Mouse (Mus musculus) E14TG2a.4 (cell line): ENCODE data around the gene Nab1.
"Not testable (repeated sequence)": the region's sequence is repeated elsewhere in the genome, so short reads cannot be mapped to it uniquely, and the experiment has no call there.

ENCODE experiments used
- H3K27me3 ChIP-seq: 2 replicates; pipeline ENCODE4 v1.6.1; 2014; ENCODE audit warnings: low read length, control low read depth; ENCODE audit not compliant: insufficient read depth
- H3K36me3 ChIP-seq: 2 replicates; pipeline ENCODE4 v1.6.1; 2014; ENCODE audit warnings: low read length, control low read depth; ENCODE audit not compliant: insufficient read depth
- H3K4me1 ChIP-seq: replicated peaks from 2 replicates; pipeline ENCODE4 v1.6.1; 2014; ENCODE audit warnings: low read depth, low read length, control low read depth
- H3K4me3 ChIP-seq: replicated peaks from 2 replicates; pipeline ENCODE4 v1.5.1; 2014; ENCODE audit warnings: mild to moderate bottlenecking, low read length
- H3K9me3 ChIP-seq: 2 replicates; pipeline ENCODE4 v1.6.1; 2014; ENCODE audit warnings: low read length, control low read depth
- CTCF ChIP-seq: conservative IDR thresholded peaks from 2 replicates; pipeline ENCODE4 v1.5.1; 2014; ENCODE audit warnings: low read length
- NANOG ChIP-seq: IDR thresholded peaks from 2 replicates; pipeline ENCODE4 v1.6.1; 2014; ENCODE audit warnings: borderline replicate concordance, low read length, mixed read lengths
- POU5F1 ChIP-seq: IDR thresholded peaks from 2 replicates; pipeline ENCODE4 v1.6.1; 2014; ENCODE audit warnings: low read length, borderline replicate concordance

The Nab1 gene

DNA sequence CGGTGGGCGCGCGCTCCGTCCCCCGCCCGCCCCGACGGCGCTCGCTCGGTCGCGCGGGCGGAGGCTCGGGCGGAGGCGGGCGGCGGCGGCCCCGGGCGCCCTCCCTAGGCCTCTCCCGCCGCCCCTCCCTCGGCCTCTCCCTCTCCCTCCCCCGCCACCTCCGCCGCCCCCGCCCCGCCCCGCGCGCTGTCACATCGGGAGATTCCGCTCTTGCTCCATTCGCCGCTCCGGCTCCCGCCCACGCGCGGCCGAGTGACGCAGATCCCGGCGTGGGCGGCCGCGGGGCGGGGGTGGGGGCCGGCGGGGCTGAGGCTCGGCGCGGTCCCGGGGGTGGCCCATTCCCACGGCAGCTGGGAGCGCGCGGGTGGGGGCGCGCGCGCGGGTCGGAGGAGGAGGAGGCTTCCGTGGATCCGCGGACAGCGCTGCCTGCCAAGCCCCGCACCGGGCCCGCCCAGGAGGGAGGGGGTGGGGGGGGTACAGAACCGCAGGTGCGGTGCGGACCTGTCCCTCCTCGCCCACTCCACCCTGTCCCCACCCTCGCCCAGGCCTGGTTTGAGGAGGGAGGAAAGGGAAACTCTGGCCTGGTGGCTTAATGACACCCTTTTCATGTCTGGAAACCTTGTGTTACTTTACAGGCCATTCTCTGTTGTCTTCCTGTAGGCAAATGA is at the start of gene Nab1:
Gene Nab1, minus strand, starts transcription at position 366 of the 668 bp plus-strand sequence.
- H3K36me3 ChIP-seq: no peaks in the 10 kb centered on the region
- no peaks in the 10 kb centered on the region for H3K9me3 ChIP-seq
- peaks cover 10% of the 10 kb centered on the region for H3K4me1 ChIP-seq
- peaks cover 33% of the 10 kb centered on the region for H3K27me3 ChIP-seq
- no peak for TF ChIP-seq CTCF
- peak within 1 kb of the TSS; percentile 84 for H3K4me3 ChIP-seq

GRCm38 (mm10) chr1:52547451-52547850 is 47.0 kb upstream of the Nab1 start:
- Histone ChIP-seq H3K9me3 (peaks cover 7% of the 10 kb centered on the region), H3K27me3 (no peaks in the 10 kb centered on the region), H3K4me3 (no peak overlapping the region), H3K36me3 (no peaks in the 10 kb centered on the region), H3K4me1 (no peaks in the 10 kb centered on the region)
- TF ChIP-seq NANOG (no peak), CTCF (no peak), POU5F1 (no peak)

- no peak for TF ChIP-seq CTCF
- TF ChIP-seq POU5F1: no peak
- no peak for TF ChIP-seq NANOG
- no peaks in the 10 kb centered on the region for H3K27me3 ChIP-seq
- H3K4me1 ChIP-seq: no peaks in the 10 kb centered on the region
- H3K9me3 ChIP-seq: peaks cover 7% of the 10 kb centered on the region
- no peak overlapping the region for H3K4me3 ChIP-seq
- no peaks in the 10 kb centered on the region for H3K36me3 ChIP-seq
Observed at GRCm38 (mm10) chr1:52546796-52547195, 46.3 kb upstream of the Nab1 start.

DNA sequence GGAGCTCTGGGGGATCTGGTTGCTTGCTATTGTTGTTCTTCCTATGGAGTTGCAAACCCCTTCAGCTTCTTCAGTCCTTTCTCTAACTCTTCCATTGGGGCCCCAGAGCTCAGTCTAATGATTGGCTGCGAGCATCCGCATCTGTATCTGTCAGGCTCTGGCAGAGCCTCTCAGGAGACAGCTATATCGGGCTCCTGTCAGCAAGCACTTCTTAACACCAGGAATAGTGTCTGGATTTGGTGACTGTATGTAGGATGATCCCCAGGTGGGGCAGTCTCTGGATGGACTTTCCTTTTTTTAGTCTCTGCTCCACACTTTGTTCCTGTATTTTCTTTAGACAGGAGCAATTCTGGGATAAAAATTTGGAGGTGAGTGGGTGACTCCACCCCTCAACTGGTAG is 39.6 kb upstream of the Nab1 start:
- not testable (repeated sequence) for H3K4me3 ChIP-seq, H3K9me3 ChIP-seq, H3K4me1 ChIP-seq, H3K36me3 ChIP-seq, H3K27me3 ChIP-seq

DNA sequence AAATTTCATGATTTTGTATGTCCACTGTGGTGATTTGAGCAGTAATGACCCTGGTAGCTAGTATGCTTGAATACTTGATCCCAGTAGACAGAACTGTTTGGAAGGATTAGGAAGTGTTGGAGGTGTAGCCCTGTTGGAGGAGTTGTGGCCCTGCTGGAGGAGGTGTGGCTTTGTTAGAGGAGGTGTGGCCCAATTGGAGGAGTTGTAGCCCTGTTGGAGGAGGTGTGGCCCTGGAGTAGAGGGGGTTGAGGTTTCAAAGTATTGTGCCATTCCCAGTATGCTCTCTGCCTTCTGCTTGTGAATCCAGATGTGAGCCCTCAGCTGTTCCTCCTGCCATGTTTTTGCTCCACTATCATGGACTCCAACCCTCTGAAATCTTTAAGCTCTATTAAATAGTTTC is 29.5 kb upstream of the Nab1 start:
- TF ChIP-seq POU5F1 (no peak), NANOG (no peak), CTCF (no peak)
- no peaks in the 10 kb centered on the region for H3K36me3 ChIP-seq
- H3K4me1 ChIP-seq: peaks cover 3% of the 10 kb centered on the region; the same call in 1 of the 2 replicates
- H3K27me3 ChIP-seq: no peaks in the 10 kb centered on the region
- H3K9me3 ChIP-seq: peaks cover 25% of the 10 kb centered on the region
- H3K4me3 ChIP-seq: no peak overlapping the region

DNA sequence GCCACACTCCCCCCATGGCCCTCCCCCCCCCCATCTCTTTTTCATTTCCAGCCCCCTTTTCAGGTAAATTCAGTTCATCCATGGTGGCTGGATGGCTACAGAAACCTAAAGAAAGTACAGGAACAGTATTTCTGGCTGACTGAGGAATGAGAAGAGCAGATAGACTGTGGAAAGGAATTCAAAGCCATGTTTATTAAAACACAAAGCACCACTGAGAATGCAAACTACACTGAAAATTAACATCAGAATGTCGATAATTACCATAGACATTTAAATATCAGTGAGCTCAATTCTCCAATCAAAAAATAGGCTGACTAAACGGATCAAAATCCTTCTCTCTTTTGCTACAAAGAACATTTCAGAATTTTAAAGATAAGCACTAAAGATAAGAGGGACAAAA is 27.2 kb upstream of the Nab1 start:
- H3K36me3 ChIP-seq: no peaks in the 10 kb centered on the region
- no peaks in the 10 kb centered on the region for H3K27me3 ChIP-seq
- H3K4me1 ChIP-seq: peaks cover 13% of the 10 kb centered on the region
- no peak overlapping the region for H3K4me3 ChIP-seq
- peaks cover 20% of the 10 kb centered on the region for H3K9me3 ChIP-seq
- TF ChIP-seq POU5F1 (no peak), CTCF (no peak), NANOG (no peak)

- Histone ChIP-seq H3K36me3 (no peaks in the 10 kb centered on the region), H3K4me3 (no peak overlapping the region), H3K9me3 (peaks cover 20% of the 10 kb centered on the region), H3K4me1 (peaks cover 13% of the 10 kb centered on the region), H3K27me3 (no peaks in the 10 kb centered on the region)
- TF ChIP-seq NANOG (no peak), CTCF (no peak), POU5F1 (no peak)
Observed at GRCm38 (mm10) chr1:52527252-52527651, 26.8 kb upstream of the Nab1 start.

GRCm38 (mm10) chr1:52524663-52525062 is 24.2 kb upstream of the Nab1 start:
- H3K36me3 ChIP-seq: no peaks in the 10 kb centered on the region
- no peaks in the 10 kb centered on the region for H3K27me3 ChIP-seq
- H3K4me1 ChIP-seq: peaks cover 22% of the 10 kb centered on the region
- TF ChIP-seq POU5F1: no peak
- no peak for TF ChIP-seq NANOG
- TF ChIP-seq CTCF: no peak
- H3K4me3 ChIP-seq: no peak overlapping the region
- peaks cover 20% of the 10 kb centered on the region for H3K9me3 ChIP-seq

- TF ChIP-seq POU5F1: no peak
- TF ChIP-seq CTCF: no peak
- Histone ChIP-seq H3K9me3 (peaks cover 20% of the 10 kb centered on the region), H3K36me3 (no peaks in the 10 kb centered on the region), H3K4me3 (no peak overlapping the region), H3K4me1 (peaks cover 22% of the 10 kb centered on the region), H3K27me3 (no peaks in the 10 kb centered on the region)
Observed at GRCm38 (mm10) chr1:52524150-52524549, 23.7 kb upstream of the Nab1 start.

GRCm38 (mm10) chr1:52521436-52521993 is 21.0 kb upstream of the Nab1 start:
- no peak overlapping the region for H3K4me3 ChIP-seq
- H3K27me3 ChIP-seq: no peaks in the 10 kb centered on the region
- peaks cover 20% of the 10 kb centered on the region for H3K4me1 ChIP-seq
- TF ChIP-seq POU5F1 (no peak), CTCF (no peak), NANOG (no peak)
- peaks cover 18% of the 10 kb centered on the region for H3K9me3 ChIP-seq
- no peaks in the 10 kb centered on the region for H3K36me3 ChIP-seq
